ENCODE assay signal across 16 mouse cellular contexts in the genomic region with DNA sequence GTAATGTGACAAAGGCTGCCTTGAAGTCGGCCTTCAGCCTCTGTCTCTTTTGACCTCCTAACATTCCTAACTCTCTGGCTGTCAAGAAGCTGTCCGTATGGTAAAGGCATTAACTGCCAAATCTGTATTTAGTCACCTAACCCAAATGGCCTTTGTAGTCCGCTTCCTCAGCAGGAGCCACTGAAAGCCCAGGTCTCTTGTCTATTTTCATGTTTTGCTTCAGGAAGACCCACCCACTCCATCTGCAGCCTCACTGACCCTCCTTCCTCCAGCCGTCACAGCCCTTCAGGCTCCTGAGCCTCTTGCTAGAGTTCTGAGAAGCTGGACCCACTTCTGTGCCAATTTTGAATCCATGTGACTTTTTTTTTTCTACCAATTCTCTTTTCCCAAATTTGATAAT. TPM values are rescaled to one million over a fixed set of nuclear protein-coding genes. Genes with fewer than 3 reads are reported as not detected.
"Had no signal": no experiment of that assay in that cellular context is flagged by ENCODE, and none has a peak within 500 bp of the region (broad histone marks: within the 10 kb centered on the region; RNA-seq: fewer than 3 reads in every experiment).

No protein-coding gene starts in this region.

- H3K4me1 ChIP-seq: liver, embryonic 13.5 days had no signal

- H3K9ac ChIP-seq: kidney, embryonic 15.5 days; liver, embryonic 13.5 days; midbrain, embryonic 13.5 days had no signal

- H3K4me3 ChIP-seq: kidney, embryonic 15.5 days; left cerebral cortex, adult 2 months; liver, embryonic 13.5 days; midbrain, embryonic 13.5 days had no signal

- H3K4me2 ChIP-seq: kidney, embryonic 15.5 days; liver, embryonic 13.5 days; midbrain, embryonic 13.5 days had no signal

- DNase-seq: kidney, postnatal 10 days; kidney, postnatal 36 days; layer of hippocampus, postnatal 36 days; liver, embryonic 13.5 days; lung, adult 2 months; lung, postnatal 14 days; lung, postnatal 4 days; thymus, adult 18-20 months; thymus, postnatal 36 days had no signal

- H3K27ac ChIP-seq: kidney, embryonic 15.5 days; left cerebral cortex, adult 2 months; liver, embryonic 13.5 days; midbrain, embryonic 13.5 days had no signal

- H3K36me3 ChIP-seq: kidney, embryonic 15.5 days; liver, embryonic 13.5 days; midbrain, embryonic 13.5 days had no signal

- ATAC-seq: midbrain, embryonic 13.5 days; midbrain, embryonic 16.5 days had no signal

- H3K27me3 ChIP-seq: kidney, embryonic 15.5 days; liver, embryonic 13.5 days; midbrain, embryonic 13.5 days had no signal

- H3K9me3 ChIP-seq: kidney, embryonic 15.5 days; liver, embryonic 13.5 days; midbrain, embryonic 13.5 days had no signal

RNA-seq across cellular contexts. Expression of a gene that starts 2.8 kb away (rescaled TPM):
- total RNA-seq: megakaryocyte progenitor cell, adult 5-6 weeks; megakaryocyte-erythroid progenitor cell, adult 5-6 weeks had no signal
- polyA plus RNA-seq: liver, adult 2 months had no signal
